Comparison of ENCODE assay signal across 9 mouse cellular contexts in genomic region chr7:134378273-134378672, GRCm38 (mm10). TPM values are rescaled to one million over a fixed set of nuclear protein-coding genes. Genes with fewer than 3 reads are reported as not detected.
DNase-seq lines count a peak whose midpoint lies in the region; ATAC-seq and TF ChIP-seq lines count a peak whose summit lies in the region.
"Had no signal": no experiment of that assay in that cellular context is flagged by ENCODE, and none has a peak within 500 bp of the region (broad histone marks: within the 10 kb centered on the region; RNA-seq: fewer than 3 reads in every experiment).

No protein-coding gene starts in this region.

- TF ChIP-seq CTCF in intestine, postnatal 0 days (IDR thresholded peaks at IDR 0.05; ENCODE audit: low read depth), result peak; percentile 86

- H3K9ac ChIP-seq in liver, embryonic 12.5 days, result no peak overlapping the region
- no peak overlapping the region for H3K9ac ChIP-seq in intestine, postnatal 0 days (ENCODE audit: low read depth, low read length)
- H3K9ac ChIP-seq: liver, embryonic 15.5 days had no signal

- no peak overlapping the region for H3K4me3 ChIP-seq in liver, embryonic 12.5 days
- H3K4me3 ChIP-seq in intestine, postnatal 0 days (ENCODE audit: low read depth, low read length), result no peak overlapping the region
- H3K4me3 ChIP-seq: liver, embryonic 15.5 days had no signal

- no peaks in the 10 kb centered on the region for H3K36me3 ChIP-seq in liver, embryonic 12.5 days
- no peaks in the 10 kb centered on the region for H3K36me3 ChIP-seq in intestine, postnatal 0 days (ENCODE audit: control insufficient read depth, insufficient read depth)
- H3K36me3 ChIP-seq: liver, embryonic 15.5 days had no signal

- H3K27me3 ChIP-seq in liver, embryonic 12.5 days (replicated peaks), result no peaks in the 10 kb centered on the region
- peaks cover 16% of the 10 kb centered on the region for H3K27me3 ChIP-seq in intestine, postnatal 0 days (replicated peaks; ENCODE audit: control insufficient read depth, insufficient read depth, low read length)
- H3K27me3 ChIP-seq: liver, embryonic 15.5 days had no signal

- H3K9me3 ChIP-seq in liver, embryonic 12.5 days (replicated peaks), result no peaks in the 10 kb centered on the region
- H3K9me3 ChIP-seq in intestine, postnatal 0 days (ENCODE audit: control insufficient read depth), result no peaks in the 10 kb centered on the region
- H3K9me3 ChIP-seq: liver, embryonic 15.5 days had no signal

- no peak overlapping the region for H3K4me2 ChIP-seq in liver, embryonic 12.5 days
- H3K4me2 ChIP-seq in intestine, postnatal 0 days (replicated peaks; ENCODE audit: low read depth), result no peak overlapping the region
- H3K4me2 ChIP-seq: liver, embryonic 15.5 days had no signal

- ATAC-seq in liver, embryonic 12.5 days, result no peak
- ATAC-seq in intestine, postnatal 0 days, result no peak

- 41% methylated on average over 4 of the region's 4 CpGs for WGBS in liver, embryonic 12.5 days (ENCODE audit: insufficient replicate concordance)
- WGBS in intestine, postnatal 0 days, result 54% methylated on average over 4 of the region's 4 CpGs

- no peak overlapping the region for H3K27ac ChIP-seq in liver, embryonic 12.5 days
- H3K27ac ChIP-seq in intestine, postnatal 0 days (ENCODE audit: low read depth, low read length), result no peak overlapping the region
- H3K27ac ChIP-seq: liver, embryonic 15.5 days had no signal

- no peaks in the 10 kb centered on the region for H3K4me1 ChIP-seq in liver, embryonic 12.5 days
- 0 out of 2 replicates have a peak, but pooled peaks cover 3% of the 10 kb centered on the region for H3K4me1 ChIP-seq in intestine, postnatal 0 days (replicated peaks; ENCODE audit: control insufficient read depth, insufficient read depth, low read length)
- H3K4me1 ChIP-seq: liver, embryonic 15.5 days had no signal

- DNase-seq in liver, result peak; percentile 31
- DNase-seq in adrenal gland, adult 2 months, result peak; percentile 14
- peak; percentile 71 for DNase-seq in embryo, embryonic 11 days
- DNase-seq in left cerebral cortex, adult 8-10 months (ENCODE audit: low spot score in 2 of 2), result peak; percentile 8 to 17
- DNase-seq in retina, embryonic 14.5 days (ENCODE audit: low spot score), result peak; percentile 76
- no peak for DNase-seq in spleen, postnatal 36 days (ENCODE audit: low spot score in 2 of 2)

RNA-seq across cellular contexts. Expression of gene D7Ertd443e, which starts 7.2 kb away (rescaled TPM):
- polyA plus RNA-seq in liver, embryonic 12.5 days (2016; fragmentation: Nextera tagmentation; extraction: Ambion mirVana), result 0.06 TPM in 1 of 2 replicates, not detected in the other
- 1 to 10 TPM; 5.6 to 9.4 TPM for total RNA-seq in adrenal gland, adult 2 months (2021)
- polyA plus RNA-seq in adrenal gland, adult 2 months (2012; rRNA removed), result 0.54 and 1.1 TPM in 2 replicates
- polyA plus RNA-seq in intestine, postnatal 0 days (2015; fragmentation: Nextera tagmentation; extraction: Ambion mirVana), result 0.14 TPM in 1 of 2 replicates, not detected in the other
- total RNA-seq in left cerebral cortex, adult 8-10 months (2022), result 1 to 10 TPM; 5.3 to 7.2 (median 6.7) TPM
- polyA plus RNA-seq: liver, embryonic 15.5 days had no signal

Comparison
In these comparisons a context has a peak if more than half of its experiments do, and no peak if none do; other contexts are left out.
1. DNase-seq: peak in liver (single experiment), adrenal gland, adult 2 months (single experiment), embryo, embryonic 11 days (single experiment), left cerebral cortex, adult 8-10 months (2 of 2) and retina, embryonic 14.5 days (single experiment); none in spleen, postnatal 36 days (0 of 2).